Mouse (Mus musculus): ENCODE data around the gene Gas7.

The Gas7 gene

DNA sequence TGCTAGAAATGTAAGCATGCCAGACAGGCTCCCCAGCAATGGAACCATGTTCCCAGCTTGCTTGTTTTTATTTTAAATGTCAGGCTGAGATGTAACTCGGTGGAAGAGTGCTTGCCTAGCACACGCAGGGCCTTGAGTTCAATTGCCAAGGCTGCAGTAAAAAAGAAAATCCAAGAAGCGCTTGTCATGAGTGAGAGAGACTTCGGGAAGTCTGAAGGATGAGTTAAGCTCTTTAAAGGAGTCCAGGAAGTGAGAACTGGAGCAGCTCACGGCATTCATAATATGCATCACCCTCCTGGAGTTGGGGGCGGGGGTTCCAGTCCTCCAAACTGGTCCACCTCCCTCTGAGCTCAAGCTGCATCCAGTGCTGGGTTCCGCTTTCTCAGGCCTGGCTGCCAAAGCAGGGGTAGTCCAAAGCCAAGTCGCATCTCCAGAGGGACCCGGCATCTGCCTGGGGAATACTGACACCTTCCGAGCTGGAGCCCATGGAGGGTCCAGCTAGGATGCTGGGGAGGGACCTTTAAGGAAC, 34.5 kb downstream of the Gas7 start:
- DNase-seq (ENCODE audit: low read depth), result no peak

DNA sequence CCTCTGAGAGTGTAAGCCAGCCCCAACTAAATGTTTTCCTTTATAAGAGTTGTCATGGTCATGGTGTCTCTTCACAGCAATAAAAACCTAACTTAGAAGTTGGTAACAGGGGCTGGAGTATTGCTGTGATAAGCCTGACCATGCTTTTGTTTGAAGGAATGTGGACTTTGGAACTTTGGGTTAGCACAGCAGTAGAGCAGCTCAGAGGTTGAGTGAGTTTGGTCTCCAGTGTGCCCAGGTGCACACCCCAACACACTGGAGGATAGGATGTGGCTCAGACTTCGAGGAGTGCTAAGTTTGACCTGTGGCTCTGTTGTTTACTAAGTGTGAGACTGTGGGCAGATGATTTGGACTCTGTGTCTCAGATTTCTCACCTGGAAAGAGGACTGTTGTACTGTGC, 41.6 kb downstream of the Gas7 start:
- DNase-seq (ENCODE audit: low read depth), result no peak

DNA sequence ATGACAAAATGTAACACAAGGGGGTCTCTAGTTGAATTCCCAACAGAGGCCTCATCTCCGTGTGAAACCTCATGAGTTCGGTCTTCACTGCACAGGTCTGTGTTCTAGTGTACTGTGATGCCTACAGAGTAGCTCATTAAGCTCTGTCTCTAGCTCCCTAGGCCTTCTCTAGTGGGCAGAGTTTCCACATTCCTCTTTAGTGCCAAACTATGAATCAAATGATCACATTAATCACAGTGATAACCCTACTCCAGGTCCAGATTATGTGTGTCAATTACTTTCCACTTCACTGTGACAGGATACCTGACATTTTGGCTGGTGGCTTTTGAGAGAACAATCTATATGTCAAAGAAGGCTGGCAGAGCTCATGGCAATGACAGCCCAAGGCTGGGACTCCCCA, 44.9 kb downstream of the Gas7 start:
- no peak for DNase-seq (ENCODE audit: low read depth)

DNA sequence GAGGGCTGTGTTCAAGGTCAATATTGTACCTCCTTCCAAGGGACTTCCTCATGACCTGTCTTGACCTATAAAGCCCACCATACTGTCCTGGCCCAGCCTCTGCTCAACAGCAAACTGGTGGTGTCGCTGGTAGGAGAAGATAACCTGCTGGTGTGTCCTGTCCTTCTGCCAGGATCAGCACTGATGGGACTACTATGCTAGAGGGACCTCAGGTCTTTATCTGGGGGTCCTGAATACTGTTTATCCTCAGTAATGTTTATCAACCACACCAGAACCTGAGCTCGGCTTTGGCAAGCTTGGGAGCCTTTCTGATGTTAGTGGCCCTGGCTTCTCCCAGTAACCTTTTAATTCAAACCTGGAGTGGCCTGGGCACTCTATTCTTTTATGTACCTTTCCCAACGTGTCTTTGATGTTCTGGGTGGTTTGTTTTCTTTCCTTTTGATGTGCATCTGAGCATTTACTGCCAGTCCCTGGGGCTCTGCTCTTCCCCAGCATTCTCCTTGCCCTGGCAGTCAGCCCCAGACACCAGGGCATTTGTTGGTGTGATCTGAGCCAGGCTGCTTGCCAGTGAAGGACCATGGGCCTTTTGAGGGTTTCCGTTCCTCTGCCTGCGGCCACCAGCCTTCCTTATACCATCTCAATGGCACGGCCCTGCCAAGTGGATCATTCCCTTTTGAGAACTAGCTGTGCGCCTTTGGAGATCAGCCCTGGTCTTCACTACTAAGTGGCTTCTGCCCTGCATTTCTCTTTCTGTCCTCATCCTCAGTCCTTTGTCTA, 46.4 kb downstream of the Gas7 start:
- DNase-seq (ENCODE audit: low read depth), result no peak

DNA sequence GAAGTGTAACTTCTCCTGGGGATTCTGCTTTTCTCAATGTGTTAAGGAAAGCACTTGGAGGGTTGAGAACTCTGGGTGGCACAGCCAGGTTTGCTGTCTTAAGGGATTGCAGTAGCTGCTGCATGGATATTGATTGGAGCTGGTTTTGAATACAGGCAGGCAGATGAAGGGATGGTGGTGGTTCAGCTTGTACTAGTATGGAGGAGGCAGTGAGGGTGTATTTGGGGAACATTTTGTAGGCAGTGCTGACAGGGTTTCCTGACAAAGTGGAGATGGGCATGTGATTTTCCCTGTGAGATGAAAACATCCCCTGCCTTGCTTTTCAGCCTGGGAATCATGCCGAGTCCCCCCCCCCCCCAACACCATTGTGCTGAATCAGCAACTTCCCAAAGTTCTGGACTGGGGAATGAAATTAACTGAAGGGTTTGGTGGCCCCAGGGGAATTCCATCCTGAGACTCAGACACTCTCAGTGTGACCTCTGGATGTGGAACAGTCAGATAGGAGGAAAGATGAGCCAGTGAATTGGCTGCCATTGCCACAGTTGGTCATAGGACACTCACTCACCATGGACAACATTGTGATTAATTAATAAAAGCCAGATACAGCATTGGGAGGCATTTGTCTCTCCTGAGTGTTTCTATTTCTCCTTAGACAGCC, 54.1 kb downstream of the Gas7 start:
- DNase-seq (ENCODE audit: low read depth), result no peak

- DNase-seq (ENCODE audit: low read depth), result no peak
These were observed 55.6 kb downstream of the Gas7 start for GRCm38 (mm10) chr11:67510831-67511230.

- no peak for DNase-seq (ENCODE audit: low read depth)
These were observed 57.8 kb downstream of the Gas7 start for GRCm38 (mm10) chr11:67513001-67513400.

DNA sequence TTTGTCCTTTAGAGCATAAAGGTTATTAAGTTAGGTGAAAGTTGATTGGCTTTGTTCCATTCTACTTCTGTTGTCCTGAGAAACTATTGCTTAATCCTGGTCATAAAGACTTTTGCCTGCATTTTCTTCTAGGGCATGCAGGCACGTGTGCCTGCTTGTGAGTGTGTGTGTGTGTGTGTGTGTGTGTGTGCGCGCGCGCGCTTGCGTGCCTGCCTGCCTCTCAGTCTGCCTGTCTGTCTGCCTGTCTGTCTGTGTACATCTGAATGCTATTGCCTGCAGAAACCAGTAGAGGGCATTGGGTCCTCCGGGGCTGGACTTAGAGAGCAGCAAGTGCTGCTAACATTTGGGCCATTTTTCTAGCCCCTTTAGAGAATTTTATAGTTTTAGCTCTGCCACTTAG, 59.2 kb downstream of the Gas7 start:
- no peak for DNase-seq (ENCODE audit: low read depth)

DNA sequence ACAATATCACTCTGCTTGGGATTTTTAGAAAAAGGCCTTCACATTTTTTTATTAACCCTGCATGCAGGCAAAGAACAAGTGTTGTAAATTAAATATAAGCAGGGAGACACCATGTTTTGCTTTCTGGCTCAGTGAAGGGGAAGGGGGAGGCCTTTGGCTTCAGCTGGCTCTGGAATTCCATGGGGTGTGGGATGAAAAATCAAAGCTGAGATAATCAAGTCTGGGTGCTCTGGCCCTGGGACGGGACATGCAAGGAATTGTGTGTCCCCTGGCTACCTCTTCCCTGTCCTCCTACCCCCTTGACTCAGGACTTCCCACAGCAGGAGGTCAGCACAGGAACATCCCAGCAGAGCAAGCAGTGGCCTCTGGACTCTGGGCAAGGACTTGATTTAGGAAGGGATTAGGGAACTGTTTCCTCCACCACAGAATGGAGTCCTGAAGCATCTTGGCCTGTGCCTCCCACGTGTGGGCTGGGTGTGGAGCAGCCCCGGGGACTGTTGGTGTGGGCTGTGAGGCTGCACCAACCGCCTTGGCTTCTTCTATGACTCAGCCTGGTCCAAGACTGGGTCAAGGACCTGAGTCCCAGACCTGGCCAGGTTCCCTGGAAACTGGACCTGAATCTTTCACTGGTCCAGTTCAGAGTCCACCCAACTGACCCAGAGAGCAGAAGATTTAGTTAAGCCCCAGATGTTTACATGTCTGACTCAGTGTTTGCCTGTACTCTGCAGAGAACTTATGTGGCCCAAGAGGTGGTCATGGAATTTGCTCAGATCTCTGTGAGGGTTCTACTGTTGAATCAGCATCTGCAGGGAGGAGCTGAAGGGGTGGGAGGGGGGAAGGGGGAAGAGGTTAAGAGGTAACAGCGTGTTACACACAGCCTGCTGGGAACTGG, 60.0 kb downstream of the Gas7 start:
- no peak for DNase-seq (ENCODE audit: low read depth)

- DNase-seq (ENCODE audit: low read depth), result no peak
These were observed 60.7 kb downstream of the Gas7 start for GRCm38 (mm10) chr11:67515912-67516305.

DNA sequence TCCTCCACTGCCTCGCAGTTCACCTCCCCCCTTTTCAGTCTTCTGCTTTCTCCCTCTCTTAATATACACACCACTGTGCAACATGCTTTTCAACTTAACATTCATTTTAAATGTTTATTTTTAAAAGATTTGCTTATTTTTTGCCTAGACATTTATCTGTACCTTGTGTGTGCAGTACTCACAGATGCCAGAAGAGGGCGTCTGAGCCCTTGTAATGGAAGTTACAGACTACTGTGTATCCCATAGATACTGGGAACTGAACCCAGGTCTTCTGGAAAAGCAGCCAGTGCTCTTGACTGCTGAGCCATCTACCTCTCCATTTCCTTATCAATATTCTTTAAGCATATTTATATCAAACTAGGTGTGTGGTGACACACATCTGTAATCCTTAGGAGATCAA, 62.5 kb downstream of the Gas7 start:
- DNase-seq (ENCODE audit: low read depth), result no peak

DNA sequence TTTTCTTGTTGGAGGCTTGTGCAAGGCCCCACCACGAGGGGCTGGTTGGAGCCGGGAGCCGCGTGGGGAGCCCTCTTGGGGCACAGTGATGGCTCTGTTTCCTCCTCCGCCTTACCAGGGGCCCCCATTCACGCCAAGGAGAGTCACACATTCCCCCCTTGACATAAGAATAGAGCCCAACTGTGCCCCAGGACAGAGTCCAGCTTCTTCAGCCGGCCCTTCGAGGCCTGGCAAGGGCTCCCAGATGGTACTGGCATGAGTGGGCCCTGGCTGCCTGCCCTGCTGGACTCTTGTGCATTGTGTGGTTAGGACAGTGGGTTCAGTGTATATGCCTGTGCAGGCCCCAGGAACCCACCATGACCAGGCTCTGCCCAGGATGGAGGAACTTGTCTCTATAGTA, 63.7 kb downstream of the Gas7 start:
- no peak for DNase-seq (ENCODE audit: low read depth)

- DNase-seq (ENCODE audit: low read depth), result no peak
These were observed 67.4 kb downstream of the Gas7 start for GRCm38 (mm10) chr11:67522671-67523070.

GRCm38 (mm10) chr11:67523806-67524205, 68.6 kb downstream of the Gas7 start:
- DNase-seq (ENCODE audit: low read depth), result no peak

DNA sequence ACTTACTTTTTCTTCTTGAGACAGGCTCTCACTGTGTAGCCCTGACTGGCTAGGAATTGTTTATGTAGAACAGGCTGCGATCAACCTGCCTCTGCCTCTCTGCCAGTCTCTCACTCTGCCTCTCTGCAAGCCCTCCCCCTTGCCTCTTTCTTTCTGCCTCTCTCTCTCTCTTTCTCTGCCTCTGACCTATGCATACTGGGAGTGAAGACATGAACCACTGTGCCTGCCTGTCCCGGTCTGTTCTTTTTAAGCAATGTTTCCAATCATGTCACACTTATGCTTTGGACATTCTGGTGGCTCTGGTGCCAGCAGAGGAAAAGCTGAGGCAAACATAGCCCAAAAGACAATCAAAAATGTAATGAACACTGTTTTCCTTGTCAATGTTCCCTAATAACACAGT, 69.5 kb downstream of the Gas7 start:
- no peak for DNase-seq (ENCODE audit: low read depth)

GRCm38 (mm10) chr11:67525841-67526240, 70.6 kb downstream of the Gas7 start:
- no peak for DNase-seq (ENCODE audit: low read depth)

DNA sequence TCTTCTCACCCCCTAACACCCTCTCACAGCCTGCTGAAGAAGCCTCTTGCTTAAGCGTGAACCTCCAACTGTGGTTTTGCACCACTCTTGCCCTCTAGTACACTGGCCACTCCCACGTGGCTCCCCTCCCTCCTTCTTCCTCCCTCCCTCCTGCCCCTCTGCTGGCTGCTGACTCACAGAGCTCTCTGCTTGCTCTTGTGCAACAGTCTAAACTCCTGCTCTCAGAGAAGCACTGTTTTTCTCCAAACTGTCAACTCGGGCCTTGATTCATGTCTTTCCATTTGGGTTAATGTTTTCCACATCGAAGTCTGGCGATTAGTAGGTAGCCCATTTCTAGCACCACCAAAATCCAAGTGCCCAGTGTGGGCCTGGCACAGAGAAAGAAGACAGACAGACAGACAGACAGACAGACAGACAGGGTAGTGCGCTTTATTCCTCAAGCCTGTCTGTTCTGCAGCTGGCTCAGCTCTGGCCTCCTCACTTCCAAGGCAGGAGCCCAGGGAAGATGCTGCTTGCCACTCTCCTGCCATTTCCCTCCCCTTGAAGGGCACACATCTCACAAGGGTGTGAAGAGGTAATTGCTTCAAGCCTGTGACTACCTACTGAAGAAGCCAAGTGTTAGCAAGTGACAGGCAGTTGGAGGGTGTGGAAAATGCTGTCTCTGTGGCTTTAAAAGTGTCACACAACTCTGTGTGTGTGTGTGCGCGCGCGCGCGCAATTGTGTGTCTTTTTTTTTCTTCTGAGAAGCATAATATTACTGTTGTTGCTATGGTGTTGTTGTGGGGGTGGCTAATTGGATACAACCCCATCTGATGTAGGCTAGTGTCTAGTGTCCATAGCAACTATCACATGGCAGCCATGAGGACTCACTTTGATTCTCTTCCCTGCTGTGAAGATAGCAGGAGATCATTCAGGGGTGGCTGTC, 71.6 kb downstream of the Gas7 start:
- no peak for DNase-seq (ENCODE audit: low read depth)

DNA sequence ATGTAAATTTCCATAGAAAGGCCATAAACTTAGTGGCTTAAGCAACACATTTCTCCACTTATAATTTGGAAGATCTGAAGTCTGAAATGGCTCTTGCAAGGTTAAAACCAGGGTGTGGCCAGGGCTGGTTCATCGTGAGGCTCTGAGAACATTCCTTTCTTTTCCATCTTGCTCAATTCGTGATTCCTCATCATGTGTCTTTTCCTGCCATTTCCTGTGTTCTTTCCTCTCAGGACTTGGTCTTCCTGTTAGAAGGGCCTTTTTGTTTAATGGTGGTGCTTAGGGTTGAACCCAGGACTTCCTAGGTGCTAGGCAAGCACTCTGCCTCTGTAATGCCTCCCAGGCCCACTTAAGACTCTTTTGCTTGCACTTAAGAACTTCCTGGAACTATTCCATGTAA, 76.0 kb downstream of the Gas7 start:
- no peak for DNase-seq (ENCODE audit: low read depth)

- no peak for DNase-seq (ENCODE audit: low read depth)
These were observed 76.8 kb downstream of the Gas7 start for GRCm38 (mm10) chr11:67531926-67532565.

DNA sequence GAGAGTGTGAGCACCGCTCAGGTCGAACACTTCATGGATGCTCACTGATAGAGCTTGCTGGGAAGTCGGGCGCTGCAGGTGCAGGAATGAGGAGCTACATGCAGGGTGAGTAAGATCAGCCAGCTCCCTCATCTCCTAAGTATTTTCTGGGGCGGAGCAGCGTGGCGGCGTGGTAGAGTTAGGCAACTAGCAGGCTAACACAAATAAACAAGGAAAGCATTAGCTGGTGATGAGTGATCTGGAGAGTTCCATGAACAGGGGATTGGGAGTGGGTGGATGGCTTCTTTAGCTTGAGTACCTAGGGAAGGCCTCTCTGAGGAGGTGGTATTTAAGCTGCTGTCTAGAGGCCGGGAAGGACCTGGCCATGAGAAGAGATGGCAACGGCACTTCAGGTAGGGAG, 77.5 kb downstream of the Gas7 start:
- no peak for DNase-seq (ENCODE audit: low read depth)

GRCm38 (mm10) chr11:67533151-67533550, 77.9 kb downstream of the Gas7 start:
- DNase-seq (ENCODE audit: low read depth), result no peak
